Mouse (Mus musculus) kidney, postnatal 0 days (tissue): ENCODE results near the gene Nol3. TPM values are rescaled to one million over a fixed set of nuclear protein-coding genes. Genes with fewer than 3 reads are reported as not detected.

Experiments
- ATAC-seq: fragments of 200-750 bp; cut with Nextera tagmentation; replicated peaks from 2 replicates; pipeline ENCODE4 v1.8.0; 2017; ENCODE audit warnings: low read depth, moderate number of reproducible peaks, moderate TSS enrichment, moderate library complexity; ENCODE audit not compliant: low FRiP score
- DNase-seq: peaks from one replicate; pipeline ENCODE4 v3.0.0-alpha.2; 2016; ENCODE audit warnings: low spot score
- H3K27ac ChIP-seq: fragments of 300-500 bp; sonication (generic); 2 replicates; pipeline ENCODE4 v1.5.1; 2014; ENCODE audit warnings: mild to moderate bottlenecking
- H3K27me3 ChIP-seq: fragments of 300-500 bp; sonication (generic); 2 replicates; pipeline ENCODE4 v1.6.1; 2014; ENCODE audit warnings: low read length, mixed read lengths; ENCODE audit not compliant: insufficient read depth
- H3K36me3 ChIP-seq: fragments of 300-500 bp; sonication (generic); 2 replicates; pipeline ENCODE4 v1.6.1; 2014; ENCODE audit warnings: low read length, mixed read lengths; ENCODE audit not compliant: insufficient read depth
- H3K4me1 ChIP-seq: fragments of 300-500 bp; sonication (generic); replicated peaks from 2 replicates; pipeline ENCODE4 v1.6.1; 2014; ENCODE audit warnings: antibody characterized with exemption, low read length, mixed read lengths; ENCODE audit not compliant: insufficient read depth
- H3K4me2 ChIP-seq: fragments of 300-500 bp; sonication (generic); 2 replicates; pipeline ENCODE4 v1.6.1; 2014; ENCODE audit warnings: mild to moderate bottlenecking, low read length, moderate library complexity, mixed read lengths
- H3K4me3 ChIP-seq: fragments of 300-500 bp; sonication (generic); replicated peaks from 2 replicates; pipeline ENCODE4 v1.5.1; 2014; ENCODE audit warnings: low read depth, low read length
- H3K9ac ChIP-seq: fragments of 300-500 bp; sonication (generic); 2 replicates; pipeline ENCODE4 v1.6.1; 2014; ENCODE audit warnings: low read depth, low read length
- H3K9me3 ChIP-seq: fragments of 300-500 bp; sonication (generic); replicated peaks from 2 replicates; pipeline ENCODE4 v1.6.1; 2016; ENCODE audit warnings: low read length, inconsistent platforms, mixed read lengths
- CTCF ChIP-seq: IDR thresholded peaks from 2 replicates; pipeline ENCODE4 v1.5.1; 2016; ENCODE audit warnings: antibody characterized with exemption, low read depth, mild to moderate bottlenecking, moderate library complexity
- WGBS: fragments of 180-500 bp; shearing (Covaris S2); extraction: QIAGEN DNeasy Blood & Tissue Kit; methylation state at CpG from one replicate; pipeline ENCODE4 v1.1.7; 2014; 5-methylcytosine and 5-hydroxymethylcytosine counted together
- polyA plus RNA-seq: library from polyadenylated mRNA; unstranded; fragments of >200 nt; fragmentation: Nextera tagmentation; extraction: Ambion mirVana; gene quantifications from 2 replicates; pipeline ENCODE4 v1.2.1, GENCODE M21; 2015

Nol3 gene
- polyA plus RNA-seq, 1 experiment from 2014 or later: 0.29 TPM

- Histone ChIP-seq H3K36me3 (peaks cover 42% of the 10 kb centered on the region), H3K9me3 (no peaks in the 10 kb centered on the region), H3K27ac (no peak overlapping the region), H3K4me2 (no peak overlapping the region), H3K9ac (no peak overlapping the region), H3K4me1 (no peaks in the 10 kb centered on the region), H3K27me3 (no peaks in the 10 kb centered on the region), H3K4me3 (no peak overlapping the region)
- DNase-seq (no peak), ATAC-seq (no peak)
- peak; percentile 24; the same call in 1 of the 2 replicates for TF ChIP-seq CTCF
- WGBS: 100% methylated on average over 1 of the region's 1 CpGs
Measured at GRCm38 (mm10) chr8:105311718-105312117, 35.8 kb downstream of the Nol3 start.

DNA sequence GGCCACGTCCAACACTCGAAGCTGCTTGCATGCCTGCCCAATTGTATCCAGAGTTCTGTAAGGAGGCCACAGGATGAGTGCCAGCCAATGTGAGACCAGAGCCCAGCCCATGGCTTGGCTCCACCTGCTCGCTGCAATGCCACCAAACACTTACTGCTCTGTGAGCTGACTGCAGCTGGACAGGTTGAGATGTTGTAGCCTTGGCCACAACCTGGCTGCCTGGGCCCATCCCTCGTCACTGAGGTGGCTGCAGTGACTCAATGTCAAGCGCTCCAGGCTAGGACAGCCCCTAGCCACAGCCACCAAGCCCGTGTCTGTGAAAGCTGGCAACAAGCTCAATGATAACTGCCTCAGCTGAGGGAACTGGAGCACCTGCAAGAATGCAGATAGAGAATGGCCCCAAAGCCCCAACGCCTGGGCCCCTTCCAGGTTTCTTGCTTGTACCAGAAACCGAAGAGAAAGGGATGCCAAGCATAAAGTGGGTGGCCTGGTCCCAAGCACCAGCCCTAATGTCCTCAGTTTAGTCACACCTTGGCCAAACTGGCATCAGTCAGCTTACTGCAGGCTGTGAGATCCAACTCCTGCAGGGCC is 37.0 kb downstream of the Nol3 start:
- no peak for DNase-seq
- no peak for ATAC-seq
- H3K9me3 ChIP-seq: no peaks in the 10 kb centered on the region
- WGBS: 93% methylated on average over 8 of the region's 8 CpGs
- H3K9ac ChIP-seq: no peak overlapping the region
- H3K4me1 ChIP-seq: no peaks in the 10 kb centered on the region
- H3K4me2 ChIP-seq: no peak overlapping the region
- H3K4me3 ChIP-seq: no peak overlapping the region
- peaks cover 45% of the 10 kb centered on the region for H3K36me3 ChIP-seq
- no peak overlapping the region for H3K27ac ChIP-seq
- no peak for TF ChIP-seq CTCF
- H3K27me3 ChIP-seq: no peaks in the 10 kb centered on the region

DNA sequence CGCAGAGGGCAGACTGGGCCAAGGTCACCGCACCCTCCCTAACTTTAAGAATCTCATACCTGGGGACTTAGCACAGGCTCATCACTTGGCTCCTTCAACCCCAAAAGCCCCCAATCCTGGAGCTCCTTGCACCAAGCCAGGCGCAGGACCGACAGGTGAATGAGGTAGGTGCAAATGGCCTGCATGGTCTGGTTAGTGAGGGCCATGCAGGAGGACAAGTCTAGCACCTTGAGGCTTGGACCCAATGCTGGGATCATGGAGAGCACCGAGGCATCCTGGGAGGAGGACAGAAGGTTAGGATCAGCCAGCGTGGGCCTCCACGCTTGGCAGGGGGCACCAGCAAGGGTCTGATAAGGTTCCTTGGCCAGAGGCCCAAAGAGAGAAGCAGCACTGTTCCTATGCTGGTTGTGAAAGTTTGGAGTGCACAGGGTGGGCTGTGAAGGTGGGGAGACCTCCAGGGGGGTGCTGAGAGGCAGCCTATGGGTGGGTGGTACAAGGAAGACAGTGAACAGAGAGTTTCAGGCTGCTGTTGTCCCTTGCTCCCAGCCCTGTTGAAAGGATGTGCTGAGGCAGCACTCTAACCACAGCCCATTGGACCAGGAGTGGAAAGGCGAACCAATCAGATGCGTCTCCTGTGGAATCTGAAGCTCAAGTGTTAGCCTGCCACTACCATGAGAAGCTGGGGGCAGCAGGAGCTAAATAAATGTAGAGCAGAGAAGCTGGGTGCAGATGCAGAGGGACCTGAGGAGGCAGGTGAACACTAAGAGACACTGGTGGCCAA is 37.9 kb downstream of the Nol3 start:
- no peak for TF ChIP-seq CTCF
- Histone ChIP-seq H3K4me2 (no peak overlapping the region), H3K27ac (no peak overlapping the region), H3K27me3 (no peaks in the 10 kb centered on the region), H3K9ac (no peak overlapping the region), H3K36me3 (peaks cover 47% of the 10 kb centered on the region), H3K4me1 (no peaks in the 10 kb centered on the region), H3K4me3 (no peak overlapping the region), H3K9me3 (no peaks in the 10 kb centered on the region)
- 78% methylated on average over 9 of the region's 9 CpGs for WGBS
- ATAC-seq (no peak), DNase-seq (no peak)

DNA sequence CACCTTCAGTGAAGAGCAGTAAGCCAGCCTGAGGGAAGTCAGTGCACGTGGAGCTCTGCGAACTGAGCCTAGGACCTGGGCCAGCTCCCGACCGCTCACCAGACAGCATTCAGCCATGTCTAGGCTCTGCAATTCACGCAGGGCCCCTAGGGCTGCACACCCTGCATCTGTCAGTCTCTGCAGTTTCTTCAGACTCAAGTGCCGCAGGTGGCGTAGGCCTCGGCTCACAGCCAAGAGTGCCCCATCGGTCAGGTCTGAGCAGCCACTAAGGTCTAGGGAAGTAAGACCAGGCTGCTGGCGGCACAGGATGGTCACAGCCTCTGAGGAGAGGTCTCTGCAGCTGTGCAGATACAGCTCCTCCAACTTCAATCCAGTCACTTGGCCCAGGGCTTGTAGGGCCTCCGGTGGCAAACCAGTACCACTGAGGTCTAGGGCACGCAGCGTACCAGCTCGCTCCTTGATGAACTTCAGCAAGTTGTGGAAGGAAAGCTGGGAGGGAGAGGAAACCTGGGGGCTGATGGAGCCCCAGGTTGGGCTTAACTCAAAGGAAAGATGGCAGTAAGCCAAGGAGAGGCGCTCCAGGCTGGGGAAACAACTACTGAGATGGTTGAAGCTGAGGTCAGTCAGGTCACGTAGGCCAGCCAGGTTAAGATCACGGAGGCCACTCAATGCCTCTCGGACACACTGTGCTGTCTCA is 39.3 kb downstream of the Nol3 start:
- ATAC-seq (no peak), DNase-seq (no peak)
- WGBS: 89% methylated on average over 18 of the region's 18 CpGs
- no peaks in the 10 kb centered on the region for H3K9me3 ChIP-seq
- H3K36me3 ChIP-seq: peaks cover 44% of the 10 kb centered on the region
- H3K4me3 ChIP-seq: no peak overlapping the region
- no peak overlapping the region for H3K4me2 ChIP-seq
- no peak for TF ChIP-seq CTCF
- H3K27ac ChIP-seq: no peak overlapping the region
- H3K4me1 ChIP-seq: no peaks in the 10 kb centered on the region
- H3K27me3 ChIP-seq: no peaks in the 10 kb centered on the region
- no peak overlapping the region for H3K9ac ChIP-seq

DNA sequence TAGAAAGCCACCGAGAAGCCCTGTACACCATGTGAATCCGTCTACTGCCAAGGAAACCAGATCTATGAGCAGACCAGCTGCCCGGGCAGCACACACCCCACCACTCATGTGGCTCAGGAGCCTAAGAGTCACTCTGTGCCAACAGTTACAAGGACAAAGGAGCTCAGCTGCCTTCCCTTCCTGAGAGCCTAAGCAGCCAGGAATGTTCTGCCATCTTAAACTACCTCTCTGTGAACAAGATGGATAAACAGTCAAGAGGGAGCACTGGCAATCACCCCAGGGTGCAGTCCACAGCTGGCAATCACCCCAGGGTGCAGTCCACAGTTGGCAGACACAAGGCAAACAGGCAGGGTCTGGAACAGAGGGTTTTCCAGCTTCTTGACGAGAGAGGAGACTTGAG is 42.0 kb downstream of the Nol3 start:
- TF ChIP-seq CTCF: no peak
- Histone ChIP-seq H3K4me3 (no peak overlapping the region), H3K4me1 (no peaks in the 10 kb centered on the region), H3K4me2 (no peak overlapping the region), H3K36me3 (peaks cover 38% of the 10 kb centered on the region), H3K27me3 (no peaks in the 10 kb centered on the region), H3K9ac (no peak overlapping the region), H3K27ac (no peak overlapping the region), H3K9me3 (no peaks in the 10 kb centered on the region)
- ATAC-seq: no peak
- WGBS: 93% methylated on average over 4 of the region's 4 CpGs
- DNase-seq: no peak

- no peak for TF ChIP-seq CTCF
- no peaks in the 10 kb centered on the region for H3K27me3 ChIP-seq
- H3K27ac ChIP-seq: no peak overlapping the region
- no peaks in the 10 kb centered on the region for H3K9me3 ChIP-seq
- no peak for ATAC-seq
- no peak overlapping the region for H3K4me2 ChIP-seq
- no peak overlapping the region for H3K4me3 ChIP-seq
- H3K36me3 ChIP-seq: peaks cover 36% of the 10 kb centered on the region
- 87% methylated on average over 11 of the region's 11 CpGs for WGBS
- H3K4me1 ChIP-seq: no peaks in the 10 kb centered on the region
- DNase-seq: no peak
- H3K9ac ChIP-seq: no peak overlapping the region
Measured at GRCm38 (mm10) chr8:105318662-105319190, 42.8 kb downstream of the Nol3 start.
